Mouse (Mus musculus) liver, embryonic 14 days (tissue): ENCODE results near the gene Nkg7. TPM values are rescaled to one million over a fixed set of nuclear protein-coding genes. Genes with fewer than 3 reads are reported as not detected.

Experiments
- polyA plus RNA-seq: library from polyadenylated mRNA; depleted of rRNA; stranded (reverse); fragments of >200 nt; gene quantifications from 2 replicates; pipeline ENCODE4 v1.2.3, GENCODE M21; 2012; rRNA removed

Nkg7 gene
- 2.4 and 4.1 TPM in 2 replicates for polyA plus RNA-seq

GRCm38 (mm10) chr7:43436341-43437255 is at the start of gene Nkg7:
TSS of gene Nkg7 (plus strand) at chr7:43437073.

DNA sequence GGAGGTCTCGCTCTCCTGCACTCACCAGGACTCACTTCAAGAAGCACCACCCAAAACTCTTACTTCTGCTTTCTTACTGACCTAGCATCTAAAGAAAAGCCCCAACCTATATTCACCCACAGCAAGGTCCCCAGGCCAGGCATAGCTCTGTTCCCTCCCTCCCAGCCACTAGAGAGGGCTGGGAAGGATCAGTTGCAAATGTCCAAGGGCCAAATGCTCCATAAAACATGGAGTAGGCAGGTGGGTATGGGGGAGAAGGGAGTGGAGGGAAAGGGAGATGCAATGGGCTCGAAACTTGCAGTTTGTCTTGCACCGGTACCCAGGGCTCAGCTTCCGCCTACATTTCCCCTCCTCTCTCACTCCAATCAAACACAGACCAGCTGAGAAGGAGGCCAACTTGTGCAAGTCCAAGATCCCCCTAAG is 28.7 kb upstream of the Nkg7 start, which contains the start of gene Siglecg:
Siglecg (plus strand) TSS at position 74 of the 423 bp plus-strand sequence.

GRCm38 (mm10) chr7:43427406-43427805 is 9.5 kb upstream of the Nkg7 start, which contains the start of gene Lim2:
TSS of gene Lim2 (plus strand) at chr7:43427670.

DNA sequence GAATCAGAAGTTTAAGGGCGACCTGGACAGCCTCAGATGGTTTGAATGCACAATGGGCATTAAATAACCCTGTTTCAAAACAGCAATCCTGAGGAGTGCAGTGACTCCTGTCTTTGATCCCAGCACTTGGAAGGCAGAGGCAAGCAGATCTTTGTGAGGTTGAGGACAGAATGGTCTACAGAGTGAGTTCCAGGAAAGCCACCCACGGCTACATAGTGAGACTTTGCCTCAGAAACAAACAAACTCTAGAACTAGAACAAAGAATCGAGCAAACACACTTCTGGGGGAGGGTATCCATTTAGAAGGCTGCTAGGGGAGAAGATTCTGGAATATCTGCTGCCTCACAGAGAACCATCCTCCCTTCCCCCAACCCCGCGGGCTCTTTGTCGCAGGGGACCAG is 3.6 kb downstream of the Nkg7 start, which contains the start of gene Cldnd2:
Cldnd2 (plus strand) TSS at position 301 of the 400 bp plus-strand sequence.

DNA sequence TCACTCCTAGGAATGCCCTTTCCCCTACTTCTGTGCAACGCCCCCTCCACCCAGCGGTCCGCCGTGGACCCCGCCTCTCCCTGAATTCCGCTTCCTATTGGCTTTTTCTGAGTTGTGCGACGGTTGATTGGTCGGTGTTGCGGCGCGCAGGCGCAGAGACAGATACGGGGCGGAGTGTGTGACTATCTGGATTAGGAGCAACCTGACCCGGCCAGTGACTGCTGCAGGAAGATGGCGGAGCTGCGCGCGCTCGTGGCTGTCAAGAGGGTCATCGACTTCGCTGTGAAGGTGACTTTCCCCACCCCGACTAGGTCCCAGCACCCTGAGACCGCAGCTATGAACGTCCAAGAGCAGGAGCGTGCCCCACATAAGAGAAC is 7.0 kb downstream of the Nkg7 start, which contains the start of the genes Etfb and Gm45233:
Etfb (plus strand) TSS at position 167 of the 377 bp plus-strand sequence.
Gm45233 (plus strand) TSS at position 212 of the 377 bp plus-strand sequence.

DNA sequence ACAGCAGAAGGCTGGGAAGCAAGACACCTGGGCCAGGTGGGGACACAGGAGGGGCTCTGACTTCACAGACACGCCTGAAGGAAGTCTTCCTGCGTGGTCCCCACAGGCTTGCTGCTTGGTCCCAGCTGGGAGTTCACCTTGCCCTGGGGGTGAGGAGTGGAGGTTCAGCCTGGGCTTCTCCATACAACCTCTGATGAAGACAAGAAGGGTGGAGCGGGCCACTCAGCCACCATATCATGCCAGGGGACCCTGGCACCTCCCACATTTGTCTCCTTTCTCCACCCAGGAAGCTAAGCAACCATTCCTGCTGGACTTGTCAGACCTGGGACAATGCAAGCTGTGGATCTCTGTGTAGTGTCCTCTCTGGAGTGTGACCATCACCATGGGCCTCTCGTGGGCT is 26.0 kb downstream of the Nkg7 start, which contains the start of gene Vsig10l:
Vsig10l (plus strand) TSS at position 301 of the 400 bp plus-strand sequence.

Other genes starting within 250 kb of the Nkg7 start
- 3.4 and 4.5 TPM in 2 replicates for gene Zfp715, start 123.8 kb upstream of the Nkg7 start, polyA plus RNA-seq
- gene Siglecf, start 85.7 kb upstream of the Nkg7 start, polyA plus RNA-seq: 1.8 and 2.6 TPM in 2 replicates
- 0.63 and 0.76 TPM in 2 replicates for gene Siglecg, start 28.9 kb upstream of the Nkg7 start, polyA plus RNA-seq
- gene Lim2, start 9.4 kb upstream of the Nkg7 start, polyA plus RNA-seq: 0.03 and 0.06 TPM in 2 replicates
- gene Cldnd2, start 3.7 kb downstream of the Nkg7 start, polyA plus RNA-seq: not detected in 2 replicates
- gene Etfb, start 7.0 kb downstream of the Nkg7 start, polyA plus RNA-seq: 127 and 139 TPM in 2 replicates
- 0.12 and 0.28 TPM in 2 replicates for gene Gm45233, start 7.1 kb downstream of the Nkg7 start, polyA plus RNA-seq
- 0.43 and 0.80 TPM in 2 replicates for gene Vsig10l, start 26.1 kb downstream of the Nkg7 start, polyA plus RNA-seq
- gene Iglon5, start 53.0 kb downstream of the Nkg7 start, polyA plus RNA-seq: 0.03 and 0.09 TPM in 2 replicates
- not detected in 2 replicates for gene 4931406B18Rik, start 68.9 kb downstream of the Nkg7 start, polyA plus RNA-seq
- gene Cd33, start 107.4 kb downstream of the Nkg7 start, polyA plus RNA-seq: 0.93 and 1.2 TPM in 2 replicates
- 0.29 and 0.36 TPM in 2 replicates for gene Zfp658, start 125.2 kb downstream of the Nkg7 start, polyA plus RNA-seq
- 0.72 and 0.96 TPM in 2 replicates for gene Zfp719, start 142.5 kb downstream of the Nkg7 start, polyA plus RNA-seq
- gene Zfp819, start 170.1 kb downstream of the Nkg7 start, polyA plus RNA-seq: 0.02 TPM in 1 of 2 replicates, not detected in the other
- gene Ceacam18, start 197.6 kb downstream of the Nkg7 start, polyA plus RNA-seq: not detected in 2 replicates
- gene Siglece, start 223.1 kb downstream of the Nkg7 start, polyA plus RNA-seq: 1.2 and 2.0 TPM in 2 replicates
- 2.7 and 3.1 TPM in 2 replicates for gene Ctu1, start 234.9 kb downstream of the Nkg7 start, polyA plus RNA-seq